Mouse (Mus musculus) large intestine, adult 2 months (tissue): ENCODE measurements around the gene Bmp4. TPM values are rescaled to one million over a fixed set of nuclear protein-coding genes. Genes with fewer than 3 reads are reported as not detected.

Source experiments
- DNase-seq: peaks from one replicate; pipeline ENCODE4 v3.0.0-alpha.2; 2012; ENCODE audit warnings: low read depth, low spot score
- WGBS: fragments of 180-500 bp; shearing (Covaris S2); methylation state at CpG from one replicate; pipeline ENCODE4 v1.1.7; 2018; 5-methylcytosine and 5-hydroxymethylcytosine counted together
- polyA plus RNA-seq: library from polyadenylated mRNA; depleted of rRNA; stranded (reverse); fragments of >200 nt; gene quantifications from 2 replicates; pipeline ENCODE4 v1.2.3, GENCODE M21; 2012; rRNA removed

The Bmp4 gene
- polyA plus RNA-seq, 1 experiment = 48.7 TPM

GRCm38 (mm10) chr14:46387357-46387671 is 3.2 kb downstream of the Bmp4 start:
- 1% methylated on average over 27 of the region's 27 CpGs for WGBS

GRCm38 (mm10) chr14:46386478-46387356 is 3.8 kb downstream of the Bmp4 start:
- WGBS = 2% methylated on average over 28 of the region's 28 CpGs
- DNase-seq = no peak

More at GRCm38 (mm10) chr14:46387357-46387671, 3.2 kb downstream of the Bmp4 start:
- no peak for DNase-seq

- 2% methylated on average over 39 of the region's 39 CpGs for WGBS
- DNase-seq = no peak
These were observed 4.6 kb downstream of the Bmp4 start for GRCm38 (mm10) chr14:46385701-46386477.

DNA sequence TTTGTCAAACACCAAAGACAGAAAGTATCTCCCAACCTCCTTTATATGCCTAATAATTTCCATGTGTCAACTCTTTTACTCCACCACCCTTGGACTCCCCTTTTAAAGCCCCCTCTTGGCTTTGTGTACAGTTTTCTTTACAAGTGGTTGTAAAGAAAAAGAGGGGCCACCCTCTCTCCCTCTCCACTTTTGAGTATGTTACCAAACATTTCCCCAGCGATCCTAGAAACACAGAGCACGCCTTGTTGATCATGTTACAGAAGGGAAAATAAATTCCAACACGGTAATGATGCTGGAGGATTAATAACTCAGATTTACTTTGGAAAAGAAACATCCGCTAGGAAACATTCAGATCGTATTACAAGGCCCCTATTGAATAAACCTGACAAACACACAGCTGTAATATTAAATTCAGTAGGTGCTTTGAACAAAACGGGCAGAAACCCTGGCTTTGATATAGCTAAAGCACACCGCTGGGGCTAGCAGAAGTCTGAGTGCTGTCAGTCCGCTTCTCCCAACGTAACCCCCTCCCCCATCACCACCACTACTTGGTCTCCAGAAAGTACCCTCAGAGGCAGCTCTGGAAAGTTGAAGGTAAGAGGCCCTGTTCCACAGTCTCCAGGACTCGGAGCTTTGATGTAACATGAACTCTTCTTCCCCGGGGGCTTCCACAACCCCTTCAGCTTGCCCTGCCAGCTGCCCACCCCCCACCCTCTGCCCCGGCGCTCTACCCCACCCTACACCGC is 5.3 kb downstream of the Bmp4 start:
- WGBS = 20% methylated on average over 14 of the region's 14 CpGs
- DNase-seq = no peak

GRCm38 (mm10) chr14:46381457-46381856 is 9.0 kb downstream of the Bmp4 start:
- 48% methylated on average over 6 of the region's 6 CpGs for WGBS
- no peak for DNase-seq

GRCm38 (mm10) chr14:46380286-46380721 is 10.2 kb downstream of the Bmp4 start:
- WGBS = 26% methylated on average over 31 of the region's 31 CpGs
- no peak for DNase-seq

- DNase-seq = no peak
These were observed 11.2 kb downstream of the Bmp4 start, which contains the start of gene Gm15217 for GRCm38 (mm10) chr14:46379285-46379684. Gene Gm15217 (plus strand): TSS chr14:46379414.

GRCm38 (mm10) chr14:46375796-46376195 is 14.7 kb downstream of the Bmp4 start:
- 53% methylated on average over 5 of the region's 5 CpGs for WGBS
- no peak for DNase-seq

More at GRCm38 (mm10) chr14:46379285-46379684, 11.2 kb downstream of the Bmp4 start, which contains the start of gene Gm15217:
- WGBS = 62% methylated on average over 12 of the region's 12 CpGs

GRCm38 (mm10) chr14:46372452-46372851 is 18.0 kb downstream of the Bmp4 start:
- no peak for DNase-seq
- WGBS = 34% methylated on average over 9 of the region's 9 CpGs

DNA sequence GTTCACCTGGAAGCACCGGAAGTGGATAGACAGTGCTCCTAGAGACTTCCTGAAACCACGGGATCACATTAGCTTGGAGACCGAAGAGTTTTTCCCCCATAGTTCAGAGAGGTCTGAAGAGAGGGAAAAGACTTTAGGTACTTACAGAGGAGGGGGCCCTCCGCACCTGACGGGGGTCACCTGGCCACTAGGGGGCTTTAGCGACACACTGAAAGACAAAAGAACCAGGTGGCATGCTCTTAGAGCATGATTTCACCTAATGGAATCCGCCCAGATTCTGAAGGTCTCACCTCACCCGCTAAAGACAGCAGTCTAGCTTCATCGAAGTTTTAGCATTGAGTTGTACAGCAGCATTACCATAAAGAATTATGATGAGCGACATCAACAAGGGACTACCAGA is 27.3 kb downstream of the Bmp4 start:
- 30% methylated on average over 10 of the region's 10 CpGs for WGBS

GRCm38 (mm10) chr14:46357696-46358095 is 32.8 kb downstream of the Bmp4 start:
- DNase-seq = no peak
- WGBS = 55% methylated on average over 8 of the region's 8 CpGs

More for the DNA sequence above, 27.3 kb downstream of the Bmp4 start:
- DNase-seq = no peak

DNA sequence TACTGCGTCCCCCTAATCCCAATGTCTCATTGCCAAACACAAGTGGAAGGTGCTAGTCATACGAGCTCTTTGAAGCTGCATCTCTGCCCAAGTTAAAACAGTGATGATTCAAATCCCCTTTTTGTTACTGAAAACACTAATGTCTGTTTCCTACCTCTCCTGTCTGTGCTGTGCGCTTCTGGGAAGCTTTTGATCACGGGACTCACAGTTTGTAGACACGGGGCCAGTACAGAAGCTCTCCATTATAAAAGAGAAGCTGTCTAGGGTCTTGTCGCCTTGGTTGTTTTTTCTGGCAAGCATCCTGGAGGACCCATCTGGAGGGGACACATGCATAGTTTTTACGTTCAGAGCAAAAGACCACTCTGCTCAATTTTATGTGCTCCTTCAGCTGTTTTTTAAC is 33.2 kb downstream of the Bmp4 start:
- WGBS = 80% methylated on average over 7 of the region's 7 CpGs
- DNase-seq = no peak

DNA sequence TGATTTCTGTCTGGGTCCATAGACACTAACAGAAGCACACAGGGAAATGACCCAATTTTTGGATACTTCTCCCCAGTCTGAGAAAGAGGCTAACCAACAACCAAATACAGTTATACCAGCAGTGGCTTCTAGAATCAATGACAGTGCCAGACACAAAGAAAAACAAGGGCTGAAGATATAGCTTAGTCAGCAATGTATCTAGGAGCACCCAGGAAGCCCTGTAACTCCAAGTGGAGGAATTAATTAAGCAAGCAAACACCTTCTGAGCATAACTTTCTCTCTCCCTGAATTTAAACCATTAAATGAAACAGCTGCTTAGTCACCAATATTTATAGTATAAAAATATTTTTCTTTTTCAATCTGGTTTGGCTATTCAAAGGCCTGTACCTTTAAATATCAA is 45.7 kb downstream of the Bmp4 start:
- no peak for DNase-seq

GRCm38 (mm10) chr14:46338801-46339200 is 51.7 kb downstream of the Bmp4 start:
- DNase-seq = no peak
- 64% methylated on average over 11 of the region's 11 CpGs for WGBS

Other genes starting within 250 kb of the Bmp4 start
- gene Gm15217, start 11.3 kb downstream of the Bmp4 start, polyA plus RNA-seq = not detected in 2 replicates